Mouse (Mus musculus): Measurements from ENCODE around the gene Zscan18. TPM values are rescaled to one million over a fixed set of nuclear protein-coding genes. Genes with fewer than 3 reads are reported as not detected.
"Not testable (repeated sequence)": the region's sequence is repeated elsewhere in the genome, so short reads cannot be mapped to it uniquely, and the experiment has no call there.

The Zscan18 gene
- 10 to 100 TPM; 16.8 to 21.9 TPM for total RNA-seq (2021)
- long read RNA-seq, experiment 1, transcript Zscan18-205 (7 exons, 3,709 nt): major isoform, 10 of 19 reads
- long read RNA-seq, experiment 1, partial matches to known transcripts: 0 of 19 reads
- long read RNA-seq, experiment 1, other reads (novel, unspliced or antisense): 6 of 19 reads
- long read RNA-seq, experiment 2, transcript Zscan18-205 (7 exons, 3,709 nt): major isoform, 6 of 12 reads
- long read RNA-seq, experiment 2, partial matches to known transcripts: 0 of 12 reads
- long read RNA-seq, experiment 2, other reads (novel, unspliced or antisense): 4 of 12 reads

DNA sequence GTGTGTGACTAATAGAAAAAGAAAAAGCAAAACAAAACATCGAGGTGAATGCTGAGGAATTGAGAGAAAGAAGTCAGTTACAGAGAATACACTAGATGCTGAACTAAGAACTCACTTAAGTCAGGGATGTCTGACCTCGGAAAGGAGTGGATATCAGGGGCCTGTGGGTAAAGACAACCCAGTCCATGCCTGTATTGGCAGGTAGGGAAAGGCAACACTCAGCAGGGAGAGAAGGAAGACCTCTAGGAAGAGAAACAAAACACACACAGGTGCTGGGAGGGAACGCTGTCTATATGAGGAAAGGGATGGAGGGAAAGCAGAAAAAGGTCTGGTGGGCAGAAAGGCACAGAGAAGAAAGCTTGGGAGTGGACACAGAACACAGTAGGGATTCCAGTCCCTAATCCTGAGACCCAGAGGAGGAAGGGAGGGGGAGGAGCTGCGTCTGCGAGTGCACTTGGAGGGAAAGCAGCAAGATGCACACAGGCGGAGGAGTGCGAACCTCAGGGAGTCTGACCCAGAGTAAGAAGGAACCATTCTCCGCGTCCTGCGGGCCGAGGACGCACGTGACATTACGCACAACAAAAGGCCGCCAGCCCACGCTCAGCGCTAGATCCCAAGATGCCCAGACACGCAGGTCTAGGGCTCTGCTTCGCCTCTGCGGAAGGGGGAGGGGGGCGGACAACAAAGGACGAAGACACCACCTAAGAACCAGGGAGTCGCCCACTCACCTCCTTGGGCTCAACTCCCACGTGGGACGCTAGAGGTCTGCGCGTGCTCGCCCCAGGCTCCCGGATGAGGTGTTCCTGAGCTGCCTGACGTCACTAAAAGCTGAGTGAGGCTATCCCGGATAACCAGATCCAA is at the start of gene Zscan18:
TSS of gene Zscan18 (minus strand) at position 770 of the 861 bp plus-strand sequence.
- peak; percentile 76 to 88 for DNase-seq (ENCODE audit: low spot score in 2 of 2)

DNA sequence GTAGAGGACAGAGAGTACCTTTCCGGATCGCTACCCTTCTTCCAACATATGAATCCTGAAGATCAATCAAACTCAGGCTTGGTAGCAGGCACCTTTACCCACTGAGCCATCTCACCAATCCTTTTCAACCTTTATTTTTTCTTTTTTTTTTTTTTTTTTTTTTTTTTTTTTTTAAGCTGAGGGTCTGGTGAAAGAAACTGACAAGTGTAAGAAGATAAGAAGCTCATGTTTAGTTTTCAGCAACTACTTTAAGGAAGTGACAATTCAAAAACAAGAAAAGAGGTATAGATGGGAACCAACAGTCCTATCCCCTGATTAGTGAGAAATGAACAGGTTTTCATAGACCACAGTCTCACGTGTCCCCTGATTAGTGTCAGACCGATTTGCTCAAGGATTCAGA is 32.3 kb upstream of the Zscan18 start:
- DNase-seq (ENCODE audit: low spot score in 2 of 2): no peak

DNA sequence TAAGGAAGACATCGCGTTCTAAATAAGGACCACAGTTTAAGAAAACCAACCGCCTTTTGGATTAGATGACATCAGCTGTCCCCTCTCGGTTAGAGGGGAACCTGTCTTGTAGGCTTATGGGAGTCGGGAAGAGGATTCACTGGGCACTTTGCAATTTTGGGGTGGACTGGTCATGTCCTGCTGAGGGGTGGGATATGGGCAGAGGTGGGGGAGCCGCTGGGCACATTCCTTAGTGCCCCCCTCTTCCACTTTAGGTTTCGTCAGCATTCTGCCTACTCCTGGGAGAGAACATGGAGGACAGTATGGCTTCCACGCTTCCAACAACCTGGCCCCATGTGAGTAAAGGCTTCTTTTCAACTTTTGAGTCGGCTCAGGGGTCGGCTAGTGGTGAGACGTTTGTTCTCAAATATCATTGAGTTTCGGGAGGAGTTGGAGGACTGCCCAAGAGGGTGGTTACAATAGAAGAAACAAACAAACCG is 31.8 kb upstream of the Zscan18 start:
- peak; percentile 6 to 26 for DNase-seq (ENCODE audit: low spot score in 2 of 2)

DNA sequence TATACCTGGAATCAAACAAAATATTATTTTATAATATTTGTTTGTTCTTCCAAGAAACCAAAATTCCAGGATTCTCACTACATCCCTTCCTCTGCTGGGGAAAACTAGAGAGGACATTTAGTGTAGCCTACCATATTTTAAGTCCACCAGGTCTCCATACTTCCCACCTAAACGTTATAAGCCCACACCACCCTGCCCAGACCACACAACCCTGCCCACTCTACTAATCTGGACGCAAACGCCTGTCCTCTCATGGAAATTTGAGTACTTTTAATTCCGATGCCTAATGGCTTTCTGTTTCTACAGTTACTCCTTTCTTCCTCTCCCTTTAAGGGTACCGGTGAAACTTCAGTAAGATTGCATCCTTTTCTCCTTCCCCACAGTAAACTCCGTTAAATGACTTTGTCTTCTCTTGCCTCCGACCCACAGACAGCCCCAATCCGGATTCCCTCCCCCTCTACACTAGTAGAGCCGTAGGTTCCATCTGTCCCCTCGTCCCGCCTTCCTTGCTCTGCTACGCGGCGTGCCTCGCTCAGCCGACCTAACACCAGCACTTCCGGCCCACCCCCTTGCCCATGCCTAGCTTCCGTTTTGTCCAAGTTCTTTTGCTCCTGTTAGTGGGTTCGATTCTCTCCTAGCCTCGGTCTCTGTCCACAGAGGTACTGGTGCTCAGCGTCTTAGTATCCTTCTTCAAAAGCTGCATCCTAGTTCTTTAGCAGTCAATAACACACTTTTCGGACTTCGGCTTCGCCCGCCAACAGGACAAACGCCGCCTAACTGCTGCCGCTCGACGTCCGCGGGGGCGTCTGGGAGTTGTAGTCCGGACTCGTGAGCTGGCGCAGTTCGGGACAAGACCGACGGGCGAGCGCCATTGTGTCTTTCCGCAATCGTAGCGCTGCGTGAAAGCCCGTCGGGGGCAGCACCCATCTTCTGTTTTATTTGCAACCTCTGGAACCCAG is 31.0 kb upstream of the Zscan18 start, which contains the start of gene Zfp110:
TSS of gene Zfp110 (plus strand) at position 600 of the 959 bp plus-strand sequence.
- DNase-seq (ENCODE audit: low spot score in 2 of 2): peak; percentile 86

DNA sequence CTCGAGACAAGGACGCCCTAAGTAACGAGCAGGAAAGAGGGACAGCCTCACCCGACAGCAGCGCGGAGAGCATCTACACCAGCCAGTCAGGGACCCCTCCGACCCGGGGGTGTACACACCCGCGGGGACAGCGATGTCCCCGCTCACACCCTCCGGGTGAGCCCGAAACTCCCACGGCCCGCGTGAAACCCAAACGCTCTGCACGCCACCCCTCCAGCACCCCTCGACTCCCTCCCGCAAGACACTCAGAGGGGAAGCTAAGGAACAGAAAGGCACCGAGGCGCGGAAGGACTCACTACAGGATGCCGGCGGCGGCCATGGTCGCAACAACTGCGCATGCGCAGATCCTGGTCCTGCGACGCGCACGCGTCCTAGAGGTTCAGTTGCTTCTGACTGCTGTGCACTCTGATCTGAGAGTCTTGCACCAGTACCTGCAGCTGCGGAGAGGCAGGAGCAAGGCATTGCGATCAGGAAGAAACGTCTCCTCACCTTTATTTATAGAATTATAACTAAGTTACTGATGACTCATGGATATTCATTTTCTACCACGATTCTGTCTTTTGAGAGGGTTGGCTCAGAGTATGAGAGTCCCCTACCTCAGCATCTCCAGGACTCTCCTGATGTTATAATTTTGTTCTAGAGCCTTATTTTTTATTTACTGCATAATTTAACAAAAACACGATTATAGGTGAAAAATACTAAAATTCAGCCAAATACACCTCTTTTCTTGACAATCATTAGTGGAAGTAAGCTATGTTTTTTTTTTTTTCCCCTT is 15.3 kb upstream of the Zscan18 start, which contains the start of gene Zfp329:
TSS of gene Zfp329 (minus strand) at position 338 of the 775 bp plus-strand sequence.
- peak; percentile 93 to 94 for DNase-seq (ENCODE audit: low spot score in 2 of 2)

DNA sequence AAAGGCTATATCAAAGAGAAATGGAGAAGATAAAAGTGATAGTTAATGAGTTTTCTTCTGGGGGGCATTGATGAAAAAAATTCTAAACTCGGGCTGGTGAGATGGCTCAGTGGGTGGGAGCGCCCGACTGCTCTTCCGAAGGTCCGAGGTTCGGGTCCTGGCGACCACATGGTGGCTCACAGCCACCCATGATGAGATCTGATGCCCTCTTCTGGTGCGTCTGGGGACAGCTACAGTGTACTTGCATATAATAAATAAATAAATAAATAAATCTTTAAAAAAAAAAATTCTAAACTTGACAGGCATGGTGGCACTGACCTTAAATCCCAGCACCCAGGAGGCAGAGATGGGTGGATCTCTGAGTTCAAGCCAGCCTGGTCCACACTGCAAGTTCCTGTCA is 12.1 kb upstream of the Zscan18 start:
- no peak for DNase-seq (ENCODE audit: low spot score in 2 of 2)

DNA sequence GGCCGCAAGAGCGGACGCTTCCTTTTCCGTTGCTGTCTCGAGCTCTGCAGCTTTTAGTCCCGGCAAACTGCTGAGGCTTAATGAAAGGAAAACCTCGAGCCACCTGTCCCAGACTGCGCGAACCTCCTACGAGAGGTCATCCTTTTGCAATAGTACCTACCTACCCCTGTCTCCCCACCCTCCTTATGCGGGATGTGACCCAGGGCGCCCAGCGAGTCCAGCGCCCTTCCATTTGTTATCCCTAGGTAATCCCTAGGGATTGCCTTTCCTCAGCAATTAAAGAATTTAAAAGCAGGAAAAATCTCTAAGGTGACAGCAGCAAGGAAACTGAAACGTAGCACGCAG is 264 bp upstream of the Zscan18 start:
- DNase-seq (ENCODE audit: low spot score in 2 of 2): no peak

DNA sequence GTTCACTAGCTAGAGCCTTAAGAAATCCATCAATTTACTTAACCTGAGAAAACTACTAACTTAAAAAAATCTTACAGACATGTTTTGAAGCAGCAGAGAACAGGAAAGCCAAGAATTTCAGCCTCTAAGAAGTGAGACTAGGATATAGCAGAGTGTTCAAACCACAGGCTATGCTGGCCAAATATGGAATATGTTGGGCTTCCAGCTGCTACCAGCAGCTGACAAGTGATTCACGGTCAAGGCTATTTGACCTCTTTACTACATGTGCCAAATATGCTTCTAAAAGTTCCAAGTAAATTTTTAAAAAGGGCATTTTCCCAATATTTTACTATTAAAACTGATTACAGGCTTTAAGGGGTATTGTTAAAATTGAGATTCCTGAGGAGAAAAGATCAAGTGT is 3.9 kb downstream of the Zscan18 start:
- no peak for DNase-seq (ENCODE audit: low spot score in 2 of 2)

DNA sequence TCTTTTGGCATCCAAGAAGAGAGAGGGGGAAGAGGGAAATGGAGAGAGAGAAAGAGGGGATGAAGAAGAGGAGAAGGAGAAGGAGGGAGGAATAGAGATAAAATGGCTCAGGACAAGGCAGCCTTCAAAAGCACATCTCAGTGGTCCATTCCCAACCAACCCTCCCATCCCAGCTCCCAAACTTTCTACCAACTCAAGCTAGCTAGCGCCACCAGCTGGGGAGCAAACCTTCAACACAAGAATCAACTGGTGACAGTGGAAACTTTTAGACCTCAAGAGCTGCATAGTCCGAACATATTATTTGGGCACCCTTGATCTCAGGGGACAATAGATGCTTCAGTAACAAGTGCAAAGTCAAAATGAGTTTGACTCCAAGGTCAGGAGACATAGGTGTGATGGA is 5.5 kb downstream of the Zscan18 start:
- no peak for DNase-seq (ENCODE audit: low spot score in 2 of 2)

DNA sequence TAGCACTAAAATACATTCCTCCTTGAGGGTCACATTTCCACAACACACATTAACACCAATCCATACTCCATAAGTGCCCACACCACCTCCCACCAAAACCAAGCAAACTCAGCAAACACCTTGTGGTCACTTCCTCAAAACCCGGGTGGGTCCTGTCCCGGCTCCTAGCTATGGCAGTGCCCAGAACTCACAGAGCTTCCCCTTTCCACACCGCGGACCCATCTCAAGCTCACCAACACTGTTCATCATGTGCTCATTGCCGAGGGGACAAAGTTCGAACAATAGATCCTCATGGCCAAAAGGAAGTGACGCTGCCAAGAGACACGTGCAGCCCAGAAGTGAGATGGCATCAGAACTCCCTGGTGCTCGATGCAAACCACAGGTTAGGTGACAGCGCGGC is 10.8 kb downstream of the Zscan18 start:
- not testable (repeated sequence) for DNase-seq (ENCODE audit: low spot score in 2 of 2)

DNA sequence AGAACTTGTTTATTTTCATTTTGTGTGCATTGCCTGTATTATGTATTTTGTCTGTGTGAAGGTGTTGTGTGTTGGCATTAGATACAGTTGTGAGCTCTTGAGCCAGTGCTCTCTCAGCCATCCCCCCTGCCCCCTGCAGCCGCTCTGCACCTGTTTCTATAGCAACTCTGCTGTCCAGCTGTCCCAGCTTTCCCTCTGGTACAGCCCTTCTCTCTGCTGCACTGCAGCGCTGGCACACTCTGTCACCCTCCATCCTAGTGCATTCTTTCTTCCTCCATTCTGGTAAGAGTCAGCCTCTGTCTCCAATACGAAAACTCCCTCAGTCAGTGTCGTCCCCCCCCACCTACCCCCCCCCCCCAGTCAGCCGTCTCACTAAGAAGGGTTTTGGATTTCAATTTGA is 15.4 kb downstream of the Zscan18 start:
- no peak for DNase-seq (ENCODE audit: low spot score in 2 of 2)

DNA sequence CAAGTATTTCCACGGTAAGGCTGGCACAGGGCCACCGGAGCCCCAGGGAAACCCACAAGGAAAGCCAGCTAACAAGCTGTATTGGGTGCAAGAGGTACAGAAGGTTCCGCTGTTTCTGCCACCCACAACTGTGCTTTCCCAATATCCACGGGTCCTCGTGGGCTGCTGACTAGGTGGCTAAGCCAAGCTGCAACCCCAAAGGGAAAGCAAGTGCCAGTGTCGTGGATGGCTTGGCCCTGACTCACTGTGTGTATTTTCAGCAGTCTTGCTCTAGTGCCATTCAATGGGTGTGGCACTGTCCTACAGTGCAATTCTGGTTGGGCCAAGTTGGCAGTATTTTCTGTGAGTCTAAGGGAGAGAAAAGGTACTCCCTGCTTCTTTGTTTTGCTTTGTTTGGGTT is 16.1 kb downstream of the Zscan18 start:
- no peak for DNase-seq (ENCODE audit: low spot score in 2 of 2)

DNA sequence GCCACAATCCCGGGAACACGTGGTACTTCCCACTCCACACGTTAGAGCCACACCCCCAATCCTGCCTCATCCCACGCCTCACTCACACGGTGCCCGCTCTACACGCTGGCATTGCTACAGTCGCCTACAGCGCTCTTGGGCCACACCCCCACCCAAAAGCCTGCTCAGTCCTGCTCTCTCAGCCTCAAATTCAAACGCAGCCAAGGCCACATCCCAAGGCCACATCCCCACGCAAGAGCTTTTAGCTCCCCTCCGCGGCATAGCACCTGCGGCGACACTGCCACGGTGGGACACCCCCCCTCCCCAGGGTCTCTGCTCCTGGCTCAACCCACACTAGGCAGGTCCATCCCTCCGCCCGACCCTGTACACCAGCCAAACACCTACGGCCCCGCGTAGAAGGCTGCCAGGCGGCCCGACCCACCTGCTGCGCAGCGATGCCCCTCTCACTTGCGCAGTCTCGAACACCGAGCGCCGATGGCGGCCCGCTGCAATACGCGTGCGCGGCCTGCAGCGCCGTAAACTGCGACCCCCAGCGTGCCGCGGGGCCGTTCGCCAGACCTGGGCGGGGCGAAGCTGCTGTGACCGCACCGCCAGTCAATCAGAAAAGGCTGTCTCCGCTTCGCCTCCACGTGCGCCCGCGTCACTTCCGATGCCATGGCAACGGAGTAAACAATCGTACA is 23.1 kb downstream of the Zscan18 start:
- peak; percentile 87 to 91 for DNase-seq (ENCODE audit: low spot score in 2 of 2)

DNA sequence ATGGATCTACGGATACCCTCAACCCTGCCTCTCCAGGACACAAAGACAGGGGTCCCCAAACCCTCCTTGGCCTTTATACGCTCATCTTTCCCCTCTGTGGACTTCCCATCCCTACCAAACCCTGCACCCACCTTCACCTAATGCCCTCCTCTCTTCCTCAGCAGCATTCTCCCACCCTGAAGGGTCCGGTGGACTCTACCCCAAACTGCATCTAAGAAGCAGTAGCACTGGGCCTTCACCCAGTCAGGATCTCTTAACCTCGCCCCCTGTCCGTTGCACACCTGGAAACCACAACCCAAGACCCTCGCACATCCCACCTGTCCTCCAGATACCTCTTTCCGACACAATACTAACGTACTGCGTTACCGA is 23.7 kb downstream of the Zscan18 start:
- no peak for DNase-seq (ENCODE audit: low spot score in 2 of 2)

DNA sequence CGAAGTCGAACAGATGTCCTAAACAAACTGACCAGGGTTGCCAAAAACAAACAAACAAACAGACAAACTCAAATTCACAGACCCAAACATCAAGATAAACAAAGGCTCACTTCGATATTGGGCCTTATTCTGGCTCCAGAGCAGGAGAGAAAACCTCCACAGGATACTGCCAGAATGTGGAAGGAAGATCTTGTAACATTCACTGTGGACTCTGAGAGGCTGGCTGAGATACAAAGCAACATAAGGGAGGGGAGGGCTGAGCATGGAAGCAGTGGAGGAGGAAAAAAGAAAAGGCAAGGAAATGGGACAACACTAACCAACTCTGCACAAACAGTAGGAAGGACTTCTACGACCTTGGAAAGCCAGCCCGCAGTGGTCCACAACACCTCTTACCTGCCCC is 24.3 kb downstream of the Zscan18 start:
- peak in 1 of 2 experiments; percentile 18 for DNase-seq (ENCODE audit: low spot score in 2 of 2)

DNA sequence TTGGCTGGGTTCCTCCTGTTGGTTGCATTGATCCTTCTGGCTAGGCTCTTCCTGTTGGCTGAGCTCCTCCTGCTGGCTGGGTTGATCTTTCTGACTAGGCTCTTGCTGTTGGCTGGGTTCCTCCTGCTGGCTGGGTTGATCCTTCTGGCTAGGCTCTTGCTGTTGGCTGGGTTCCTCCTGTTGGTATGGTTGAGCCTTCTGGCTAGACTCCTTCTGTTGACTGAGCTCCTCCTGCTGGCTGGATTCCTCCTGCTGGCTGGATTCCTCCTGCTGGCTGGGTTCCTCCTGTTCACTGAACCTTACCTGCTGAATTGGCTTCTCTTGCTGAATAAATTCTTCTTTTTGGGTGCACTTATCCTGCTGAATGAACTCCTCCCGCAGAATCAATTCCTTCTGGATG is 28.8 kb downstream of the Zscan18 start:
- DNase-seq (ENCODE audit: low spot score in 2 of 2): peak; percentile 67 to 85

DNA sequence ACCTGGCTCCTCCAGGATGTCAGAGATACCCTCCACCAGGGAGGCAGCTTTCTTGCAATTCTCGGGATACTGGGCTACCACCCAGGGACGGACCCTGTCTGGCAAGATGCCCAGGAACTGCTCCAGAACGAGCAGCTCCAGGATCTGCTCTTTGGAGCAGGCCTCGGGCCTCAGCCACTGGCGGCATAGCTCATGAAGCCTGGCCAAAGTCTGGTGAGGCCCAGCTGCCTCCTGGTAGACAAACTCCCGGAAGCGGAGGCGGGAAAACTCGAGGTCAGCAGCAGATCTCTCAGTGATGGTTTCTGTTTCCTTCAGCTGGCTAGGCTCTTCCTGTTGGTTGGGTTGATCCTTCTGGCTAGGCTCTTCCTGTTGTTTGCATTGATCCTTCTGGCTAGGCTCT is 29.3 kb downstream of the Zscan18 start:
- DNase-seq (ENCODE audit: low spot score in 2 of 2): peak in 1 of 2 experiments; percentile 36

DNA sequence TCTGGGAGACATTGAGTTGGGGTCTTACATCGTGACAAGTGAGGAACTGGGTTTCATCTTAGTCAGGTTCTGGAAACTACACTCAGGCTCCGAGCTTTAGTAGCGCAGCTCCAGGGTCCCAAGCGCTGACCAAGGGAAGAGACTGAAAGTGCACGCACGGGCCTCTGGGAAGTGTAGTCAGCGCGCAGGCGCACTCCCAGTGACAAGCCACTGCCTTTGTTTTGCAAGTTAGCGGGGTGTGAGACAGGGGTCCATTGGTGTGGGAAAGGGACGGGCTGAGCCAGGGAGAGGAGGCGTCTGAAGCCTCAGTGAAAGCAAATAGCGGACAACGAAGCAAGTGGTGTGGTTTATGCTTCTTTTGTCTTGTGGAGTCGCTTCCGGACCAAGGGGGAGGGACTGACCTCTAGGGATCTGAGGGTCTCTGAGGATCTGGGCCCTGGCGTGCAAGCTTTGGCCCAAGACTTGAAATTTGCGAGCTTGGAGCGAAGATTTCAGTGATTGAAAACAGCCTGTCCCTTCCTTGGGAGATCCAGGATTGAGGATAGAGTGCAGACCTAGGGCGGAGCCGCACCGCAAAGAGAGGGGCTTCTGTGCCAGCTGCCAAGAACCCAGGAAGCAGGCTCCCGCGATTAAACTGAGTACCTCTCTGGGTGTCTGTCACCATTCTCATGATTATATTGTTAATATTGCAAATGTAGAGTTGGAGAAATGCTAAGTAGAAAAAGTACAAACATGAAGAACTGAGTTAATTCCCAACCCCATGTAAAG is 53.8 kb downstream of the Zscan18 start:
- no peak for DNase-seq (ENCODE audit: low spot score in 2 of 2)

DNA sequence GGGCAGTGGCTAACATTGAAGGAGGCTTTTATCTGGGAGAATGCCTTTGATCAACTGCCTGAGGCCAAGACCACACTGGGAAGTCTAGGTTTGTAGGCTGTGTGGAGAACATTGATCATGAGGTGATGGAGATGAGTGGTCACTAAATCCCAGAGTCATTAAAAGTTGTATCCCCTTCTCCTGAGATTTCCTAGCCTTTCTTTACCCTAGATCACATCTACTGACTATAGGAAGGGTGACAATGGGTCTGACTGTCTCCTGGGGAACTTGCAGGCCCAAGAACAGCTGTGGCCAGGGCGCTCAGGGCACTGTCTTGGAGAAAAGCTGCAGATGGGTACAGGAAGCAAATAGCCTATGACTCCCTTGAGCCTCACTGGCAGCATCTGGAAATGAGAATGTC is 68.5 kb downstream of the Zscan18 start, which contains the start of gene Vmn2r56:
TSS of gene Vmn2r56 (minus strand) at position 101 of the 400 bp plus-strand sequence.
- DNase-seq (ENCODE audit: low spot score in 2 of 2): no peak

Measured in layer of hippocampus, postnatal 14 days (tissue).